Mouse (Mus musculus) limb, embryonic 13.5 days (tissue): ENCODE measurements around the gene Ubox5. TPM values are rescaled to one million over a fixed set of nuclear protein-coding genes. Genes with fewer than 3 reads are reported as not detected.

Experiments
- ATAC-seq: fragments of 200-750 bp; cut with Nextera tagmentation; 2 replicates; pipeline ENCODE4 v1.8.0; 2017; ENCODE audit warnings: low read depth, moderate number of reproducible peaks, moderate TSS enrichment; ENCODE audit not compliant: low FRiP score
- H3K27ac ChIP-seq: fragments of 300-500 bp; sonication (generic); 2 replicates; pipeline ENCODE4 v1.5.1; 2015; ENCODE audit warnings: inconsistent platforms, mild to moderate bottlenecking, moderate library complexity
- H3K27me3 ChIP-seq: fragments of 300-500 bp; sonication (generic); 2 replicates; pipeline ENCODE4 v1.6.1; 2015; ENCODE audit warnings: mild to moderate bottlenecking, inconsistent platforms
- H3K36me3 ChIP-seq: fragments of 300-500 bp; sonication (generic); 2 replicates; pipeline ENCODE4 v1.6.1; 2015; ENCODE audit warnings: inconsistent platforms, mild to moderate bottlenecking, moderate library complexity
- H3K4me1 ChIP-seq: fragments of 300-500 bp; sonication (generic); 2 replicates; pipeline ENCODE4 v1.6.1; 2015; ENCODE audit warnings: inconsistent platforms
- H3K4me2 ChIP-seq: fragments of 300-500 bp; sonication (generic); replicated peaks from 2 replicates; pipeline ENCODE4 v1.6.1; 2015; ENCODE audit warnings: inconsistent platforms, mild to moderate bottlenecking, moderate library complexity
- H3K4me3 ChIP-seq: fragments of 300-500 bp; sonication (generic); 2 replicates; pipeline ENCODE4 v1.5.1; 2015; ENCODE audit warnings: moderate library complexity, mild to moderate bottlenecking, inconsistent platforms
- H3K9ac ChIP-seq: fragments of 300-500 bp; sonication (generic); 2 replicates; pipeline ENCODE4 v1.6.1; 2015; ENCODE audit warnings: mild to moderate bottlenecking, inconsistent platforms
- H3K9me3 ChIP-seq: fragments of 300-500 bp; sonication (generic); 2 replicates; pipeline ENCODE4 v1.6.1; 2016; ENCODE audit warnings: inconsistent platforms
- WGBS: fragments of 180-500 bp; shearing (Covaris S2); methylation state at CpG from one replicate; pipeline ENCODE4 v1.1.7; 2015; 5-methylcytosine and 5-hydroxymethylcytosine counted together
- polyA plus RNA-seq: library from polyadenylated mRNA; unstranded; fragments of >200 nt; fragmentation: Nextera tagmentation; extraction: Ambion mirVana; gene quantifications from 2 replicates; pipeline ENCODE4 v1.2.1, GENCODE M21; 2015

Ubox5 gene
- polyA plus RNA-seq, 1 experiment from 2014 or later, result 15.0 TPM

DNA sequence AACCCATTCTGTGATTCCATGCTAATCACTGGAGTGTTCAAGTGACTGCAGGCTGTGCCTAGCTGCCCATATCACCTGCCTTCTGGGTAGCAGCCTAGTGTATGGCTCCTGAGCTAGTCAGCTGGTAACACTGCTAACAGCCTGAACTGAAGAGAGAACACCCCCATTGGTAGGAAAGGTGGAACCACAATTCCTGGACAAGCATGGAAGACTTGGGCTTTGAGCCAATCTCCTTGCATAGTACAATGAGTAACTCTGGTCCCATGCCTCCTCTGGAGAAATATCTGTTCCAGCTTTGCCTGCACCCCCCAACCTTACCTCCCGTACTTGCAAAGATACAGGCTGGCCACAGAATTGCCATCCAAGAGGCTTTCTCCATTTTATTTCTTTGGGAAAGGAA is 2.6 kb upstream of the Ubox5 start:
- no peak overlapping the region for H3K4me3 ChIP-seq
- no peak overlapping the region for H3K27ac ChIP-seq
- H3K4me1 ChIP-seq, result peaks cover 28% of the 10 kb centered on the region
- ATAC-seq, result no peak
- no peaks in the 10 kb centered on the region for H3K9me3 ChIP-seq
- no peak overlapping the region for H3K4me2 ChIP-seq
- H3K27me3 ChIP-seq, result peaks cover 49% of the 10 kb centered on the region
- H3K36me3 ChIP-seq, result peaks cover 9% of the 10 kb centered on the region
- 66% methylated on average over 1 of the region's 1 CpGs for WGBS
- no peak overlapping the region for H3K9ac ChIP-seq

DNA sequence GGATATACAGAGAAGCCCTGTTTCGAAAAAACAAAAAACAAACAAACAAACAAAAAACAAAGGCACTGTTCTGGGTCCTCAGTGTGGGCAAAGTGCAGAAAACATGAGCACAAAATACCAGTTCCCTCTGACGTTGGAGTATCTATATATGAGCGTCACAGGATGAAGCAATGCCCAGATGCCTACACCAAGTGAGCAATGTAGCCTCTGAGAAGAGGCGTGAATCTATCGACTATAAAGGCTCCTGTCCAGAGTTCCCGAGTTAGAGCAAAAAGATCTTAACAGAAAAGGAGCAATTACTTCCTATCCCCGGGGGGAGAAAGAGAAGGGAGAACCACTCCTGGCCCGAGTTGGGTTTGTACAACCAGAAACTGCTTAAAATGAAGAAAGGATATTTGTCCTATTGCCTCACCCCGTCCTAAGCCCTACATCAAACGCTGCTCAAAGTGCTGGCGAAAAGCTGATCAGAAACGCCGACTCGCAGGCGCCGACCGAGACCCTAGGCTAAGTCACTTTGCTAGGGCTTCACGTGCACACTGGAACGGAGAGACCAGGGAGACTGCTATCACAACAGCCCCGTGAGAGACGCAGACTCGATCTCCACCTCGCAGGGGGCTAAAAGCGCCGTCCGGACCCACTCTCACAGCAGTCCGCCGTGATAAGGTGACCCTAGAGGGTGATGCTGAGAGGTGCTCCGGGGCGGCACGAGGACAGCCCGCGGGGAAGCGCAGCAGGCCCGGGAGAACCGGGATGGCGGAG is 579 bp downstream of the Ubox5 start:
- Histone ChIP-seq H3K4me1 (peaks cover 7% of the 10 kb centered on the region), H3K27ac (peak overlapping the region; percentile 76; the same call in 1 of the 2 replicates), H3K27me3 (peaks cover 18% of the 10 kb centered on the region), H3K4me2 (peak overlapping the region; percentile 80), H3K9ac (peak overlapping the region; percentile 98), H3K4me3 (peak overlapping the region; percentile 99), H3K9me3 (no peaks in the 10 kb centered on the region), H3K36me3 (peaks cover 35% of the 10 kb centered on the region)
- ATAC-seq, result peak; percentile 57; the same call in 1 of the 2 replicates
- WGBS, result 2% methylated on average over 36 of the region's 37 CpGs

DNA sequence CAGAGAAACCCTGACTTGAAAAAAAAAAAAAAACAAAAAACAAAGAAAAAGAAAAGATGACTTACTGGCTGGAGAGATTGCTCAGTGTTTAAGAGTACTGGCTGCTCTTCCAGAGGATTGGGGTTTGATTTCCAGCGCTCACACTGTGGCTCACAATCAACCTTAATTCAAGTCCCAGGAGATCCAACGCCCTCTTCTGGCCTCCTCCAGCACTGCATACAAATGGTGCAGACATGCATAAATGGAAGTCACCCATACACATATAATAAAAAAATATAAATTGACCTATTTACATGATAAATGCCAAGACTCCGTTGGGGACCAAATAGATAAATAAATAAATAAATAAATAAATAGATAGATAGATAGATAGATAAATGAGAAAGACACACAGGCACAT is 1.4 kb downstream of the Ubox5 start:
- H3K4me1 ChIP-seq, result peaks cover 5% of the 10 kb centered on the region
- ATAC-seq, result no peak
- no peak overlapping the region for H3K9ac ChIP-seq
- H3K27me3 ChIP-seq, result peaks cover 9% of the 10 kb centered on the region
- no peak overlapping the region for H3K27ac ChIP-seq
- peak overlapping the region; percentile 80 for H3K4me2 ChIP-seq
- peak overlapping the region; percentile 99 for H3K4me3 ChIP-seq
- WGBS, result 62% methylated on average over 3 of the region's 3 CpGs
- no peaks in the 10 kb centered on the region for H3K9me3 ChIP-seq
- peaks cover 40% of the 10 kb centered on the region for H3K36me3 ChIP-seq

DNA sequence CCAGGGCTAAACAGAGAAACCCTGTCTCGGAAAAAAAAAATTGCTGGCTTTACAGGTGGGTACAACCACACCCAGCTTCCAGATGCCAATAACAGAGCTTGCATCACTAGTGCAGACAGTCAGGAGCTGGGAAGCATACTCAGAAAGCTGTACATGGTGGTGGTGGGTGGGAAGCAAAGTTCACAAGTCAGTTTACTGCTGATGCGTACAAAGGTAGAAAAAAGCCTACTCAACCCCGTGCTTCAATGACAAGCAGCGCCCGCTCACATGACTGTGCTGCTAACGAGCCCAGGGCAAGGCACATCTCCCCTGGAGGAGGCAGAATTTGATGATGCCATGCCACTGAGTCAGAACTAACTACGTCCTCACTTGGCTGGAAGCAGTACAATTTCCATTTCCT is 10.9 kb downstream of the Ubox5 start:
- no peak overlapping the region for H3K4me3 ChIP-seq
- no peak overlapping the region for H3K4me2 ChIP-seq
- H3K36me3 ChIP-seq, result peaks cover 70% of the 10 kb centered on the region
- H3K4me1 ChIP-seq, result no peaks in the 10 kb centered on the region
- H3K27me3 ChIP-seq, result no peaks in the 10 kb centered on the region
- no peaks in the 10 kb centered on the region for H3K9me3 ChIP-seq
- ATAC-seq, result no peak
- no peak overlapping the region for H3K9ac ChIP-seq
- WGBS, result 89% methylated on average over 7 of the region's 7 CpGs
- no peak overlapping the region for H3K27ac ChIP-seq

DNA sequence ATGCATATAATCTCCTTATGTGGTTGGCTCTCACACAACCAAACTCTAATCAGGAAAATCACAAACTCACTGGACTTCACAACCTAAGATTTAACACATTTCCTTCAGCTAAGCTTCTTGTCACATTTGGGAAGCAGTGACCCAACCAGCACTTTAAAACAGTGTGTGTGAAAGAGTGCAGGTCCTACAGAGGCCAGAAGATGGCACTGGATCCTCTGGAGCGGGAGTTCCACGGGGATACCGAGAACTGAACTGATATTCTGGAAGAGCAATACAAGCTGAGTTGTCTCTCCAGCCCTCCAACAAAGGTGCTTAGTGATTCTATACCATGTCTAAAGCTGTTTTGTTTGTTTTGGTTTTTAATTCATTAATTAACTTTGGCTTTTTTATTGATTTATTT is 16.7 kb downstream of the Ubox5 start:
- peaks cover 46% of the 10 kb centered on the region for H3K36me3 ChIP-seq
- no peaks in the 10 kb centered on the region for H3K4me1 ChIP-seq
- H3K4me2 ChIP-seq, result no peak overlapping the region
- H3K4me3 ChIP-seq, result no peak overlapping the region
- H3K27me3 ChIP-seq, result no peaks in the 10 kb centered on the region
- no peaks in the 10 kb centered on the region for H3K9me3 ChIP-seq
- ATAC-seq, result no peak
- 61% methylated on average over 3 of the region's 3 CpGs for WGBS
- H3K27ac ChIP-seq, result no peak overlapping the region
- no peak overlapping the region for H3K9ac ChIP-seq

DNA sequence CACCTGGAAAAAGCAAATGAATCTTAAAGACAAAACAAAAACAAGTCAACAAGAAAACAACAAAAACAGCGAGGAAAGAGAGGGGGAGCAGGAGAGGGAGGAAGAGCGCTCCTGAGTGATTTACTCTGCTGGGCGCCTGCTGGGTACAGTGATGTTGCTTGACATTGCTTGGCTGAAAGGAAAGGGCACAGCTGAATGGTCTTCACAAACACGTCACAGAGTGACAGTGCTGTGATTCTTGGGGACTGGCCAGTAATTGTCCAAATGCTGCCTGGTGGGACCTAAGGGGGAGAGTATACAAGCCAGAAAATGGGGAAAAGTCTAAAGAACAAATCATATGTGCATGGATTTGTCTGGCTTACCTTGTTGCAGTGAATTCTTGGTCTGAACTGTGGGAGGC is 27.6 kb downstream of the Ubox5 start:
- no peak for ATAC-seq
- Histone ChIP-seq H3K27me3 (no peaks in the 10 kb centered on the region), H3K4me3 (no peak overlapping the region), H3K9me3 (no peaks in the 10 kb centered on the region), H3K4me1 (no peaks in the 10 kb centered on the region), H3K36me3 (peaks cover 59% of the 10 kb centered on the region), H3K9ac (no peak overlapping the region), H3K4me2 (no peak overlapping the region), H3K27ac (no peak overlapping the region)
- WGBS, result 84% methylated on average over 4 of the region's 4 CpGs

DNA sequence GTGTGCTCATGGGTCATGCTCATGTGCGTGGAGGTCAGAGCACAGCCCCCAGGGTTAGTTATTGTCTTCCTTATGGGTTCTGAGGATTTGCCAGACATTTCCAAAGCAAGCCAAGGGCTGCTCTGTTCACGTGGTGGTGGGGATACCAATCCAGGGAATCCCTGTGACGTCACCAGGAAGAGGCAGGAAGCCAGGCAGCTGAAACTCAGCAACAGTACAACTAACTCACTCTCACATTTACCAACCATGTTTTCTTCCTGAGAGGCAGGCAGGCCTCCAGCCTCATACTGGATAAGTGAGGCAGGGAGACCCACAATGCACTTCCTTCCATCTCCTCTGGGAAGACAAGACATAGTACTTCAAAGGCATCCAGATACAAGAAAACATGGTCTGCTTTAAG is 31.4 kb downstream of the Ubox5 start:
- H3K9ac ChIP-seq, result no peak overlapping the region
- H3K27ac ChIP-seq, result no peak overlapping the region
- H3K4me2 ChIP-seq, result no peak overlapping the region
- WGBS, result 85% methylated on average over 3 of the region's 3 CpGs
- peaks cover 74% of the 10 kb centered on the region for H3K36me3 ChIP-seq
- no peaks in the 10 kb centered on the region for H3K4me1 ChIP-seq
- no peaks in the 10 kb centered on the region for H3K27me3 ChIP-seq
- no peak overlapping the region for H3K4me3 ChIP-seq
- no peaks in the 10 kb centered on the region for H3K9me3 ChIP-seq
- ATAC-seq, result no peak

DNA sequence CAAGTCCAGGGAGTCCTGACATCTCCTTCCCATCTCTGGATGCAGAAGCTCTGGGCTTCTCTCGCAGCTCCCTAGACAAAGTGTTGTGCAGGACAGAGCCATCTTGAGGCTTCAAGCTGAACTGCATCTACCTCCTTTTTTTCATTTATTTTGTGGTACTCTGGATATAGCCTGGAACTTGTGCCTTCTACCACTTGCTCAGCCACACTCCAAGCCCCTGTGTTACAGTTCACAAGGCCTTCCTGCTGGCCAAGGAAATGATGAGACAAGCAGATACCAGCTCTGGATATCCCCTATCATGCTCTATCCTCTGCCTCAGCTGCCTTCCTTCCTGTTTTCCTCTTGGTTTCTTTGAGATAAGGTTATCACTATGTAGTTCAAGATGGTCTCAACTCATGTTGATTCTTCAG is 32.2 kb downstream of the Ubox5 start:
- H3K4me1 ChIP-seq, result no peaks in the 10 kb centered on the region
- H3K4me3 ChIP-seq, result no peak overlapping the region
- H3K27ac ChIP-seq, result no peak overlapping the region
- WGBS, result 24% methylated on average over 1 of the region's 1 CpGs
- ATAC-seq, result no peak
- H3K27me3 ChIP-seq, result no peaks in the 10 kb centered on the region
- no peak overlapping the region for H3K9ac ChIP-seq
- H3K9me3 ChIP-seq, result no peaks in the 10 kb centered on the region
- H3K36me3 ChIP-seq, result peaks cover 69% of the 10 kb centered on the region
- no peak overlapping the region for H3K4me2 ChIP-seq

DNA sequence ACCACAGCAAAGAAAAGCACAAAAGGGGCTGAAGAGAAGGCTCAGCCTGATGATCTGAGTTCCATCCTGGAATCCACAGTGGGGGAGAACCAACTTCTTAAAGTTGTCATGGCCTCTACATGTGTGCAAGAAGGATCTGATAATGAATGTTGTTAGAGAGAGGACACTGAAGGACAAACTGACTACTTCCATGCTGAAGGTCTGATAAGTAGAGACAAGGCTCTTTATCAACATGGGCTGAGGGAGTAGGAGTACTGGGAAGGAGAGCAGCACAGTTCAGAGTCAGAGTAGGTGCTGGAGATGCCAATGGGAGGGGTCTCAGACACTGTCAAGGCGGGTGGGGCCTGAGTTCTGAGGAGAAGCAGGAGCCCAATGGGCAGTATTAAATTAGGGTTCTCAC is 34.2 kb downstream of the Ubox5 start:
- Histone ChIP-seq H3K36me3 (peaks cover 72% of the 10 kb centered on the region), H3K27me3 (no peaks in the 10 kb centered on the region), H3K9ac (no peak overlapping the region), H3K4me2 (no peak overlapping the region), H3K9me3 (no peaks in the 10 kb centered on the region), H3K4me1 (no peaks in the 10 kb centered on the region), H3K27ac (no peak overlapping the region), H3K4me3 (no peak overlapping the region)
- WGBS, result 83% methylated on average over 1 of the region's 1 CpGs
- ATAC-seq, result no peak

DNA sequence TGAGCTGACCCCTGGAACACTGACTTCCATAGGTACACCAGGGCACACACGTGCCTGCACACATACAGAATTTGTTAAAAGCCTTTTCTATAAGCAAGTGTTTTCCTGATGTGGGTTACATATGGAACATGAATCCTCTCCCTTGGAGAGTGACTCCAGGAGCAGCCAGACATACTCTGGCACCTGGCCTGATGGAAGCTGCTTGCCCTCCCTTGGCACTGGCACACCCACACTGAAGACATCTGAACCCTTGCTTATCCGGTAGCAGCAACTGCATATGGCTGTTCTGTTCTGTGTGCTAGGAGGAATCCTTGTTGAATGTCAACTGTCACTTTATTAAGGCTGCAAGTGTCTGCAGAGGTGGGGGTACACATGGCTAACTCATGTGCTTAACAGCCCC is 38.8 kb downstream of the Ubox5 start:
- H3K27me3 ChIP-seq, result no peaks in the 10 kb centered on the region
- no peak overlapping the region for H3K4me3 ChIP-seq
- ATAC-seq, result no peak
- no peak overlapping the region for H3K27ac ChIP-seq
- WGBS, result 93% methylated on average over 2 of the region's 2 CpGs
- no peaks in the 10 kb centered on the region for H3K4me1 ChIP-seq
- no peak overlapping the region for H3K4me2 ChIP-seq
- H3K9ac ChIP-seq, result no peak overlapping the region
- H3K9me3 ChIP-seq, result no peaks in the 10 kb centered on the region
- H3K36me3 ChIP-seq, result peaks cover 48% of the 10 kb centered on the region

DNA sequence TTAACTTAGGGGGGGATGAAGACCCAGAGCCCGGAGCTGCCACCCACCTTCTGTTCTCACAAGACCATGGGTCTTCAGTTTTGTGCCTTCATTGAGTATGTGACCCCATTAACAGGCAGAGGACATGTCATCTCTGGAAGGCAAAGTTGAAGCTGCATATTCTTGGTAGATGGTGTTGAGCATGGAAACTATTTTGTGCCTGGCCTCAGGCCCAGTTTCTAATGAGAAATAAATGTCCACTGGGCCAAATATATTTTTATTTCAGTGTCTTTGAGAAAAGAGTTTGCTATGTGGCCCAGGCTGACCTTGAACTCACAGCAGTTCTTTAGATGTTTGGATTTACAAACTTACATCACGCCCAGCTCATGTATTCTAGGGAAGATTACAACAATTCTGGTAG is 40.1 kb downstream of the Ubox5 start:
- Histone ChIP-seq H3K27ac (no peak overlapping the region), H3K4me2 (no peak overlapping the region), H3K4me1 (no peaks in the 10 kb centered on the region), H3K36me3 (peaks cover 37% of the 10 kb centered on the region), H3K27me3 (no peaks in the 10 kb centered on the region), H3K9ac (no peak overlapping the region), H3K4me3 (no peak overlapping the region), H3K9me3 (no peaks in the 10 kb centered on the region)
- no peak for ATAC-seq
- 88% methylated on average over 2 of the region's 2 CpGs for WGBS

DNA sequence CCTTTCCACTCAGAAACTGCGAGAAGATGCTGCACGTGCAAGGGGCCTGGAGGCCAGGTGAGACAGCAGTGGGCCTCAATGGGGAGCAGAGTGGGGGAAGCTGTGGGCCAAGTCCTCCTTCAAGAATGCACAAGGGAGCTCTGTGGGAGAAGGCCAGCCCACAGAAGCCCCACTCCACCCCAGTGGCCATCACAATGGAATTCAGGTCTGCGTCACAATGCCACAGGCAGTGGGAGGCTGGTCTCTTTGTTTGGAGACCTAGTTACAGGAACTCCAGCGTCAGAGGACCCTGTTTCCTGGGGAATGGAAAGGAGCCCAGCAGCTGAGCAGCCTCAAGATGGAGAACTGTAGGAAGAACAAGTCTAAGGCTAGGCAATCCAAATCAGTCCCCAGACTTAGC is 40.7 kb downstream of the Ubox5 start:
- 73% methylated on average over 4 of the region's 4 CpGs for WGBS
- no peak for ATAC-seq
- Histone ChIP-seq H3K9me3 (no peaks in the 10 kb centered on the region), H3K4me3 (no peak overlapping the region), H3K27me3 (0 out of 2 replicates have a peak, but pooled peaks cover 4% of the 10 kb centered on the region), H3K9ac (no peak overlapping the region), H3K4me2 (no peak overlapping the region), H3K27ac (no peak overlapping the region), H3K36me3 (peaks cover 32% of the 10 kb centered on the region), H3K4me1 (no peaks in the 10 kb centered on the region)

DNA sequence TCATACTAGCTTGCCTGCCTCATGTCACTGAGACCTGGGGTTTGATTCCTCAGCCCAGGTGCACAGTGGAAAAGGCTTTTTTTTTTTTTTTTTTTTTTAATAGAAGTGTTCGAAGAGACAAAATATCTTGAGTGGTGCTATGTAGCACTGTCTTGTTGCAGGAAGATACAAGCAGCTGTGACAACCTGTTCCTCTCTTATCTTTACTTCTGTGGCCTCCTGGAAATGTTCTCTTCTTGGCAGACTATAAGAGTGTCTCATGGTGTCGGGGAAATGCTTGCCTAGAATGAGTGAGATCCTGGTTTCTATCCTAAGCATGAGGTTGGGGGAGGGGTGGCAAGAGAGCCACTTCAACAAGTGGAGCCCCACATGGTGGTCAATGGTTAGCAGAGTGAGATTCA is 41.5 kb downstream of the Ubox5 start:
- Histone ChIP-seq H3K4me2 (no peak overlapping the region), H3K27ac (no peak overlapping the region), H3K36me3 (peaks cover 31% of the 10 kb centered on the region), H3K4me1 (no peaks in the 10 kb centered on the region), H3K9me3 (no peaks in the 10 kb centered on the region), H3K27me3 (peaks cover 11% of the 10 kb centered on the region), H3K9ac (no peak overlapping the region), H3K4me3 (no peak overlapping the region)
- WGBS, result 74% methylated on average over 2 of the region's 2 CpGs
- ATAC-seq, result no peak
